Comparison of ENCODE assay signal across 30 mouse cellular contexts in the genomic region with DNA sequence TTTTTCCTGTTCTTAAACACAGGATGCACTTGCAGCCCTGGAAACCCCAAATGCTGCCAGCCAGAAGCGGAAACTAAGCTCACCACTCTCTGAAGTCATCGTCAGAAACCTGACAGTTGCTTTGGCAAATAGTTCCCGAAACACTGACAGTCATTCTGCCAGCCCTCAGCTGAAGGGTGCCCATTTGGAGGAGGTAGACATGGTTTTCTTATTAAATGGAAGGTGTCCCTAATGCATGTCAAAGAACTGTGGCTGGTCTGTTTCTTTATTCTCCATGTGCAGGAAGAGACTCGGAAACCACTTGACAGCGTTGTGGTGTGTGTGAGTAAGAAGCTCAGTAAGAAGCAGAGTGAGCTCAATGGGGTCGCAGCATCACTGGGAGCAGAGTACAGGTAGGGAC. TPM values are rescaled to one million over a fixed set of nuclear protein-coding genes. Genes with fewer than 3 reads are reported as not detected.
"Had no signal": no experiment of that assay in that cellular context is flagged by ENCODE, and none has a peak within 500 bp of the region (broad histone marks: within the 10 kb centered on the region; RNA-seq: fewer than 3 reads in every experiment).

No protein-coding gene starts in this region.

- DNase-seq: gastrocnemius, adult 2 months; gastrocnemius, postnatal 10 days; gastrocnemius, postnatal 25 days; heart, adult 2 months; heart, postnatal 14 days; heart, postnatal 36 days; kidney, adult 11 months; kidney, adult 2 months; kidney, adult 9 months; kidney, postnatal 14 days; kidney, postnatal 36 days; layer of hippocampus, adult 9-11 months; layer of hippocampus, postnatal 36 days; left cerebral cortex, postnatal 4 days had no signal

- H3K27ac ChIP-seq: gastrocnemius, adult 2 months; heart, adult 2 months; hindbrain, embryonic 13.5 days; hindbrain, embryonic 15.5 days; hindbrain, postnatal 0 days; intestine, embryonic 15.5 days; kidney, embryonic 15.5 days; kidney, postnatal 0 days; limb, embryonic 13.5 days; limb, embryonic 15.5 days; liver, embryonic 12.5 days; liver, embryonic 14.5 days had no signal

- H3K9ac ChIP-seq: heart, embryonic 13.5 days; hindbrain, embryonic 13.5 days; hindbrain, embryonic 15.5 days; intestine, embryonic 15.5 days; kidney, embryonic 15.5 days; limb, embryonic 13.5 days; limb, embryonic 15.5 days; liver, embryonic 12.5 days; liver, embryonic 14.5 days had no signal

- H3K27me3 ChIP-seq: heart, embryonic 13.5 days; hindbrain, embryonic 13.5 days; hindbrain, embryonic 15.5 days; intestine, embryonic 15.5 days; kidney, embryonic 15.5 days; limb, embryonic 13.5 days; limb, embryonic 15.5 days; liver, embryonic 12.5 days had no signal

- H3K9me3 ChIP-seq: heart, embryonic 13.5 days; hindbrain, embryonic 13.5 days; hindbrain, embryonic 15.5 days; intestine, embryonic 15.5 days; kidney, embryonic 15.5 days; limb, embryonic 13.5 days; limb, embryonic 15.5 days; liver, embryonic 12.5 days had no signal

- ATAC-seq: hindbrain, postnatal 0 days; intestine, embryonic 15.5 days; liver, embryonic 12.5 days had no signal

- H3K4me3 ChIP-seq: gastrocnemius, adult 2 months; heart, adult 2 months; heart, embryonic 13.5 days; hindbrain, embryonic 13.5 days; hindbrain, embryonic 15.5 days; intestine, embryonic 15.5 days; kidney, embryonic 15.5 days; limb, embryonic 13.5 days; limb, embryonic 15.5 days; liver, embryonic 12.5 days had no signal

- H3K4me2 ChIP-seq: heart, embryonic 11.5 days; heart, embryonic 13.5 days; hindbrain, embryonic 13.5 days; hindbrain, embryonic 15.5 days; intestine, embryonic 15.5 days; kidney, embryonic 15.5 days; limb, embryonic 13.5 days; limb, embryonic 15.5 days; liver, embryonic 12.5 days had no signal

- H3K4me1 ChIP-seq: hindbrain, embryonic 13.5 days; hindbrain, embryonic 15.5 days; intestine, embryonic 15.5 days; kidney, embryonic 15.5 days; limb, embryonic 13.5 days; limb, embryonic 15.5 days had no signal

RNA-seq across cellular contexts. Expression of a gene that starts 27.8 kb away (rescaled TPM):
- total RNA-seq: gastrocnemius, adult 2 months; gastrocnemius, postnatal 25 days; granulocyte monocyte progenitor cell, adult 5-6 weeks; heart, postnatal 36 days; left cerebral cortex, adult 18-20 months; left cerebral cortex, postnatal 25 days had no signal
- polyA plus RNA-seq: heart, adult 2 months; large intestine, adult 2 months had no signal
